Mouse (Mus musculus) neutrophil, adult 83 days (primary cell): ENCODE data around the gene Drd2. TPM values are rescaled to one million over a fixed set of nuclear protein-coding genes. Genes with fewer than 3 reads are reported as not detected.

Source experiments
- total RNA-seq, 2 experiments: library from RNA; stranded (reverse); gene quantifications; one replicate each; pipeline ENCODE4 v1.2.4; 2023

Drd2 gene
- not detected for total RNA-seq

GRCm38 (mm10) chr9:49340136-49341043, at the start of gene Drd2:
Gene Drd2 (plus strand): TSS chr9:49340627.

GRCm38 (mm10) chr9:49426921-49427320, 86.5 kb downstream of the Drd2 start, which contains the start of gene Ankk1:
Gene Ankk1 (minus strand): TSS chr9:49427021.

Other genes starting within 250 kb of the Drd2 start
- not detected for gene Gm4894, start 90.1 kb upstream of the Drd2 start, total RNA-seq
- not detected for gene Ankk1, start 86.4 kb downstream of the Drd2 start, total RNA-seq
- 1 to 10 TPM in 1 of 2 experiments, under 1 TPM in 1; 0.79 to 1.0 TPM for gene Ttc12, start 145.6 kb downstream of the Drd2 start, total RNA-seq